Mouse (Mus musculus): ENCODE results near the gene 4930426L09Rik. TPM values are rescaled to one million over a fixed set of nuclear protein-coding genes. Genes with fewer than 3 reads are reported as not detected.
"Not testable (repeated sequence)": the region's sequence is repeated elsewhere in the genome, so short reads cannot be mapped to it uniquely, and the experiment has no call there.

The 4930426L09Rik gene
- total RNA-seq, 2 experiments from 2014 or later: 0.18 TPM; not detected in 1

DNA sequence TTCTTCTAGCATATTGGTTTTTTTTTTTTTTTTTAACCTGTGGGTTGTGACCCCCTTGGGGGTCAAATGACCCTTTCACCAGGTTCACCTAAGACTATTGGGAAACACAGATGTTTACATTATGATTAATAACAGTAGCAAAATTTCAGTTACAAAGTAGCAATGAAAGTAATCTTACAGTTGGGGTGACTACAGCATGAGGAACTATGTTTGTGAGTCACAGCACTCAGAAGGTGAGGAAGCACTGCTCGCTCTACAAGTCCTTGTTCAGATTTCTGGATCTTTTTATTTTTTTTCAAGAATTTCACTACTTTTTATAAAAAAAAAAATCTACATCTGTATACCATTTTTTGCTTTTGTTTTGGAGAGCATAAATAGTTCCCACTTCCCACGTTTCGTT lies 26.6 kb upstream of the 4930426L09Rik start:
- DNase-seq: no peak

DNA sequence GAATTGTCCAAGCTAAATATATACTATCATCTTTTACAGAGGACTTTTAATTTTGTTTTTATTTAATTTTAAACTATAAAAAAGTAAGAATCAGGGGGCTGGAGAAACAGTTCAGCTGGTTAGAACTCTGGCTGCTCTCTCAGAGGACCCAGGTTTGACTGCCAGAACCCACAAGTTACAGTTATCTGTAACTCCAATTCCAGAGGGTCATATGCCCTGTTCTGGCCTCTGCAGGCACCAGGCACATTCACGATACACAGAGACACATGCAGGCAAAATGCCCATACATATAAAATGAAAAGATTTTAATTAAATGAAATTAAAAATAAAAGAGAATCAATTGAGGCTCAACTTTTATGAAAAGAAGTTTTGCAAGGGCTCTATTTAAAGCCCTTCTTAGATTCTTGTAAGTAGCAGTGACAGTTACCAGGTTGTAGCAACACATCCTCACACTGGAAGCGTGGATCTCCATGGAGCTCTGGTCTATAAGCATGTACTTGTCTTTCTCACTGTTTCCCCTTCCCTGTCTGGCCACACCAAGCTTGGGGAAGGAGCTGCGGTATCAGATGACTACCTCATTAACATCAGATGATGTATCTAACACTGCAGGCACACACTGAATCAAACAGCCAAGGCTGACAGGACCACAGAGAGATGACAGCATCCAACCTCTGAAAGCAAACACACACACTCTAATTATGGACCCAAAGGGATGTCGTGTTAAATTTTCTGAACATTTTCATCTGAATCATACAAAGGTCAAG lies 23.1 kb upstream of the 4930426L09Rik start:
- DNase-seq: no peak

DNA sequence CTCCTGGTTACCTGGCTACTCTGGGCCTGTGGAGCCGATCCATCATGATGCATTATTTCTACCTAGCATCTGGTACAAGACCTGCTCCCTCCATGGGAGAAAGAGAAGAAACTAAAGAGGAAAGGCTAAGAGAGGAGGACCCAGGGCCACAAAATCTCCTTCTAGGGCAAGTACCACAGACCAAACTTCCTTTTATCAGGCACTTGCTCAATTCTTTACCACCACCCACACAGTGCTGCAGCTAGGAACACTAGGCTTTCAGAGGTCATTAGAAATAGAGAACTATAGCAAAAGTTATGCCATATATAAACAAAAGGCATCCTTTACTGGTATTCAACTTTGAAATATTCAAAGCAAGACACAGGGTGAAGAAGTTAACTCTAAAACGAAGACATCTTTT lies 22.0 kb upstream of the 4930426L09Rik start:
- DNase-seq: no peak

DNA sequence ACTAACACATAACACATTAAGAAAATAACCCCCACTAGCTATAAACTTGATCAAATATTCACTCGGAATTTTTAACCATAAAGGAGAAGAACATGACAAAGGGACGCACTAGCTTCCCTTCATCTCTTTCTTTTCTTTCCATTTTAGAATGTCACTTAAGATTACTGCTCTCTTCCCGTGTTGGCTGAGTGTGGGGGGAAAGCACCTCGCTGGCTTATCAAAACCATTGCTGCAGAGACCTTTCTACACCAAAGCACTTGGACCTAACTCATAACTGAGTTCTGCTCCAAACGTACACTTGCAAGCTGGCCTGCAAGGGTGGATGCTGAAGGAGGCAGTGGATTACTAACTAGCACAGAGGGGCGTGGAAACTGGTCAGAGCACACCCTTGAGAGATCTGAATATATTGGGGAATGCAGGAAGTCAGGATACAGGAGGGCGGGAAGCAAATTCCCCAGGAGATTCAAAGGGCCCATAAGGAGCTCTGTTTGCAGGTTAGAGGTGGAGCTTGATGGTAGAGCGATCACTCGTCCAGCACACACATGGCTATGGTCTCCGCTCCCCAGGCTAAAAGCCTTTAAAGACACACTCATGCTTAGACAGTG lies 20.8 kb upstream of the 4930426L09Rik start:
- DNase-seq: no peak

GRCm38 (mm10) chr2:18979046-18979445 lies 19.1 kb upstream of the 4930426L09Rik start:
- no peak for DNase-seq

DNA sequence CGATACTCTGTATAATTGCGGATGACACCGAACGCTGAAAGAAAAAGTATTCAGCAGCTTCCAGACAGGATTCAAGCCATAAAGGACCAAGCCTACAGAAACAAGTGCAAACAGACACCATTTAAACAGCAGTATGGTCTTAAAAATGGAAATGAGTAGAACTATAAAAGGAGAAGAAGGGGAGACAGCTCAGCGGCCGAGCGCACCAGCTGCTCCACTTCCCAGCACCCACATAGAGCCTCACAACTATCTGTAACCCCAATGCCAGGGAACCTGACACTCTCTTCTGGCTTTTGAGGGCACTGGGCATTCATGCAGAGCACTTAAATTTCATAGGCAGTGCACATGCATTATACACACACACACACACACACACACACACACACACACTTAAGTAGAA lies 18.5 kb upstream of the 4930426L09Rik start:
- DNase-seq: no peak

GRCm38 (mm10) chr2:18982581-18982980 lies 15.6 kb upstream of the 4930426L09Rik start:
- no peak for DNase-seq

- DNase-seq: no peak
Observed at GRCm38 (mm10) chr2:18983546-18983945, 14.6 kb upstream of the 4930426L09Rik start.

DNA sequence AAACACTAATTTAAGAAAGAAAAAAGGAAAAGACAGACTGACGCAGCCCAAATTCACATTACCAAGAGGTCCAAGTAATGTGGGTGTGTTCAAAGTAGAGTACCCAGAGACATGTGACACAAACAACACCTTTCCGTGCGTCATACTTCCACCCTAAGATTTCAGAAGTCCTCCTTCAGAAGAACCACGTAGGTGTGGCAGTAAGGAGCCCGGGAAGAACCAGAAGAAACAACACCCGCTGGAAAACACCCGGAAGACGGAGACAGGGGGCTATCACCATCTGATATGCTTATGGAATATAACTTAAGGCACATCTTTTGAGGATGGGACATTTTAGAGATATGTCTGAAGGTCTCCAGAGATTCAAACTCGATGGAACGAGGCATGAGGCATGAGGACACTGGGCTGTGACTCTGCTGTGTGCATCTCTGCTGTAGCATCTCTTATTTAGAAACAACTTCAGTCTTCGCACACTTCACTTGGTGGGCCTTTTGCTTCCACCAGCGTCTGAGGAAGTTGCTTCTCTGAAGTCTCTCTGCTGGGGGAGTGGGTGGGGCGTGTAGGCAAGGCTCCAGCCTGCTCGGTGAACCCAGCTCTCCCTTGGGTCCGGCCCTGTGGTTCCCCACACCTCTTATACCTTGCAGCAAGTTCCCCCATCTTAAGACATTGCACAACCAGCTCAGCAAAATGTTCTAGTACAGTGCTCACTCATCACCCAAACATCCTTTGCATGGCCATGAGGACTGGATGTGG lies 13.9 kb upstream of the 4930426L09Rik start:
- DNase-seq: peak; percentile 44

- no peak for DNase-seq
Observed at GRCm38 (mm10) chr2:18985506-18985905, 12.6 kb upstream of the 4930426L09Rik start.

GRCm38 (mm10) chr2:18988885-18989284 lies 9.3 kb upstream of the 4930426L09Rik start:
- no peak for DNase-seq

- DNase-seq: no peak
Observed at GRCm38 (mm10) chr2:18992512-18993510, 5.3 kb upstream of the 4930426L09Rik start.

DNA sequence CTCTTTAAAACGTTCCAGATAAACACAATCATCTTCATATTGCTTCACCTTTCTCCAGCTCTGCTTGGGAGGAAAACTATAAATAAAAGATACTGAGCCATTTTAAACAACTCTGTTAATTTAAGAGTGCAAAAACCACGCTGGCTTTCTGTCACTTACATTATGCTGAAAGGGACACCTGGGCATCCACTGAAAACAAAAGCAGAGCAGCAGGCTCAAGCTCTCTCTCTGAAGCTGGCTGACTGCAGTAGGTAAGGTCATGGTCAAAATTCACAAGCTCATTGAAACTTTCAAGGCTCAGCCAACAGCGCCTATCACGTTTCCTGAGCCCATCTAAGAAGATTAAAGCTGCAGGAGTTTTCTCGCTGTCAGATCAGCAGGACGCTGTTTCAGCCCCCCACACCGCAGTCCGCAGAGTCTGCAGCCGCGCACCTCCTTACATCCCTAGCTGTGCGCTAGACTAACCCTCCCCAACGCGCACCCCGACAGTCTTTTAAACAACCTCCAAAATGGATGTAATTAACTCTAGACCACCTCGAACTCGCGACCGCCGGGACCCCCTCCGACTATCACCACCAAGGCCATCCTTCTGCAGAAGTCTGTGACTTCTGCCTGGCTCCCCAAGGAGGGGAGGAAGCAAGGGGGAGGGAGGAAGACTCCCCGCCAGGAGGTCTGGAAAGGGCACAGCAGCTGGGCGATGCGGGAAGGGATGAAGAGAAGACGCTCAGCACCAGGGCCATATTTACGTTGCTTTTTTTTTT lies 1.5 kb upstream of the 4930426L09Rik start:
- DNase-seq: no peak

- DNase-seq: peak; percentile 19
Observed at GRCm38 (mm10) chr2:18997387-18997971, 664 bp upstream of the 4930426L09Rik start.

- no peak for DNase-seq
Observed at GRCm38 (mm10) chr2:18999395-18999794, 1.3 kb downstream of the 4930426L09Rik start.

- peak; percentile 28 for DNase-seq
Observed at GRCm38 (mm10) chr2:19004801-19005200, 6.7 kb downstream of the 4930426L09Rik start.

DNA sequence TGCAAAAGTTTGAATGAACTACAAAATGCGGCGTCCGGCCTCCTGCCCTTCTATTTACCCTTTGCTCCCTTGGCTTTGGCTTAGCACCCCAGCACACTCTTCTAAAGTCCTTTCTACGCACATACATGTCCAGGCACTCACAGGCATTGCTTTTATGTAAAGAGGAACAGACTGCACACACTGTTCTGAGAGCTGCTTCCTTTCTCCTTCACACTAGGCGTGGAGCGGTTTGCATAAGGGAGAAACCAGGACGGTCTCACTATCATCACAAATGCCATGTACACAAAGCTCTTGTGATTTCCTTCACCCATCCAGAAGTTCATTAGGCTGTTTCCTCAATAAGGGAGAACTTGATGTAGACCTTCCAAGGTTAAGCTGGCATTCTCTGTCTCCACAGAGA lies 8.0 kb downstream of the 4930426L09Rik start:
- DNase-seq: no peak

DNA sequence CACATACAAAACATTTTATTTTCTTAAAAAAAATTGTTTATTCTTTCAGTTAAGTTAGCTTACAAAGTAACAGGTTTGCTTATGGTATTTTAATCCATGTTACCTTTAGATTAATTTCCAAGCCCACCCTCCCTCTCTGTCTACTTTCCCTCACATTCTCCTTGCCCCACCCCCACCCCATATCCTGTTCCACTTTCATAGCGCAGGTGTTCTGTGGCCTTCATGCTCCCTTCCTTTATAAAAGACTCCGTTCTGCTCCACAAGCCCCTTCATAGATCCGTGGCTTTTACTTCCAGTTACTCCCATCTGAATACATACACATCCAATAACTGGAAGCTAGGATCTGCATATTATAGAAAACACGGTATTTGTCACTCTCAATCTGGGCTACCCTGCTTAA lies 9.4 kb downstream of the 4930426L09Rik start:
- DNase-seq: no peak

GRCm38 (mm10) chr2:19010541-19010940 lies 12.4 kb downstream of the 4930426L09Rik start:
- not testable (repeated sequence) for DNase-seq

DNA sequence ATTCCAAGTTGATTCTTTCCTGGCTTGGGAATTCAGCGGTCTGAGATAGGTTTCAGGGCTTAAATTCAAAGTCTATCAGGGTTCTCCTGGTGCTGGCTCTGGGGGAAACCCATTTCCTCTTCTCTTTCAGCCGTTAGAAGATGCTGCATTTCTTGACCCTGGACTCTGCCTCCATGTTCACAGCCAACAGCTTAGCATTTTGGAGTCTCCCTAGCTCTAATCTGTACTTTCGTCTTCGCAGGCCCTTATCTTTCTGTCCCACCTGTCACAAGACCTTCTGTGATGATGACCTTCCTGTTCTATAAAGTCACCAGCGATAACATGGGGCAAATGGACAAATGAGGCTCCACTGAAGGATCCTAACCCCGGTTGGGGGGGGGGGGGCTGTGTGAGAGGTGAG lies 13.3 kb downstream of the 4930426L09Rik start:
- no peak for DNase-seq

DNA sequence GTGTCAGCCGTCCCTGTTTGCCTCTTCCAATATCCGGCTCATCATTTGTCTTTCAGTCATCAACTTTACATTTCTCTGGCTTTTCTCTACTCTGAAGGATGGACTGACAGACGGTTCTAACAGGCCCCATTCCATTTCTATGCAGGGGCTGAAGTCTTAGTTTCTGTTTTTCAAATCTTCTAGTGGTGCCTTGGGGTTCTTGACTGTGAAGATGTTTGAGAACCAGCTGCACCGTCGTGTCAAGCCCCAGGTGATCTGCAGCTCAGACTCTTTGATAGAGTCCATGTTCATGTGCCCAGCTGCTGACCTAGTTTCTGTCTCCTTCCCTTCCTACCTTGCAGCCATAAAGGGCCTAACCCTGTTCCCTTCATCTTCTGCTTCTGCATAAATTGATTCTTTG lies 18.2 kb downstream of the 4930426L09Rik start:
- no peak for DNase-seq
